Mouse (Mus musculus) hindbrain, embryonic 11.5 days (tissue): ENCODE results near the gene 1110002E22Rik. TPM values are rescaled to one million over a fixed set of nuclear protein-coding genes. Genes with fewer than 3 reads are reported as not detected.

Experiments used
- ATAC-seq: fragments of 200-750 bp; cut with Nextera tagmentation; 2 replicates; pipeline ENCODE4 v1.8.0; 2017; ENCODE audit warnings: mild to moderate bottlenecking, moderate TSS enrichment, moderate library complexity; ENCODE audit not compliant: low FRiP score
- DNase-seq: peaks from one replicate; pipeline ENCODE4 v3.0.0-alpha.2; 2015; ENCODE audit warnings: low spot score
- H3K27ac ChIP-seq: fragments of 300-500 bp; sonication (generic); 2 replicates; pipeline ENCODE4 v1.5.1; 2014; ENCODE audit warnings: mild to moderate bottlenecking, low read depth, low read length
- H3K27me3 ChIP-seq: fragments of 300-500 bp; sonication (generic); 2 replicates; pipeline ENCODE4 v1.6.1; 2014; ENCODE audit warnings: mild to moderate bottlenecking, low read length, moderate library complexity, mixed read lengths; ENCODE audit not compliant: control insufficient read depth, insufficient read depth
- H3K36me3 ChIP-seq: fragments of 300-500 bp; sonication (generic); 2 replicates; pipeline ENCODE4 v1.6.1; 2014; ENCODE audit warnings: mild to moderate bottlenecking, low read length, moderate library complexity, mixed read lengths; ENCODE audit not compliant: control insufficient read depth, insufficient read depth
- H3K4me1 ChIP-seq: fragments of 300-500 bp; sonication (generic); replicated peaks from 2 replicates; pipeline ENCODE4 v1.6.1; 2014; ENCODE audit warnings: low read length, mixed read lengths; ENCODE audit not compliant: control insufficient read depth, insufficient read depth
- H3K4me2 ChIP-seq: fragments of 300-500 bp; sonication (generic); replicated peaks from 2 replicates; pipeline ENCODE4 v1.6.1; 2014; ENCODE audit warnings: mild to moderate bottlenecking, low read depth, low read length
- H3K4me3 ChIP-seq: fragments of 300-500 bp; sonication (generic); 2 replicates; pipeline ENCODE4 v1.5.1; 2014; ENCODE audit warnings: low read depth, low read length
- H3K9ac ChIP-seq: fragments of 300-500 bp; sonication (generic); 2 replicates; pipeline ENCODE4 v1.6.1; 2014; ENCODE audit warnings: low read depth, low read length
- H3K9me3 ChIP-seq: fragments of 300-500 bp; sonication (generic); 2 replicates; pipeline ENCODE4 v1.6.1; 2016; ENCODE audit warnings: low read length; ENCODE audit not compliant: control insufficient read depth
- WGBS: fragments of 180-500 bp; shearing (Covaris S2); extraction: QIAGEN DNeasy Blood & Tissue Kit; methylation state at CpG from one replicate; pipeline ENCODE4 v1.1.7; 2014; 5-methylcytosine and 5-hydroxymethylcytosine counted together
- polyA plus RNA-seq: library from polyadenylated mRNA; unstranded; fragments of >200 nt; fragmentation: Nextera tagmentation; extraction: Ambion mirVana; gene quantifications from 2 replicates; pipeline ENCODE4 v1.2.1, GENCODE M21; 2014

Gene 1110002E22Rik
- polyA plus RNA-seq, 1 experiment from 2014 or later, result 0.20 TPM

- Histone ChIP-seq H3K4me3 (no peak overlapping the region), H3K36me3 (no peaks in the 10 kb centered on the region), H3K27ac (no peak overlapping the region), H3K4me1 (no peaks in the 10 kb centered on the region), H3K27me3 (no peaks in the 10 kb centered on the region), H3K9me3 (no peaks in the 10 kb centered on the region), H3K4me2 (no peak overlapping the region), H3K9ac (no peak overlapping the region)
- ATAC-seq (no peak), DNase-seq (no peak)
- 92% methylated on average over 6 of the region's 6 CpGs for whole genome bisulfite sequencing
Measured at GRCm38 (mm10) chr3:138129110-138129509, 64.3 kb downstream of the 1110002E22Rik start.

DNA sequence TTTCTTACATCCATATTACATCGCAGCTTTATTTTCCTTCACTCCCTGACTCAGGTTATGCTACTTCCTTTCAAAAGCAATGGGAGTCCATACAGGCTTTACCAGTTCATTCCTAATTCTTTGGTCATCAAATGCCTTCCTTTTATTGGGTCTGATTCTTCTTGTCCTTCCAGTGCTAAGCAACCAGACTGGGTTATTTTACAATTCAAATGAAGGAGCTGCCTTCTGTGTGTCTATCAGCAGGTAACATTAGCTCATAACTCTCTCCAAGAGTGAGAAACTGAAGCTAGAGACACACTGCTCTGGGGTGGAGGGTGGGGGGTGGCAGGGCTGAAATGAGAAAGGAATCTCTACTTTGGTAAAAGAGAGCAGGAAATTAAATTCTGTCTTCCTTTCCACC, 65.8 kb downstream of the 1110002E22Rik start:
- H3K9ac ChIP-seq, result no peak overlapping the region
- H3K4me3 ChIP-seq, result no peak overlapping the region
- ATAC-seq (peak; percentile 49; the same call in 1 of the 2 replicates), DNase-seq (no peak)
- no peaks in the 10 kb centered on the region for H3K9me3 ChIP-seq
- no peaks in the 10 kb centered on the region for H3K4me1 ChIP-seq
- H3K4me2 ChIP-seq, result no peak overlapping the region
- WGBS, result 56% methylated on average over 1 of the region's 1 CpGs
- H3K27me3 ChIP-seq, result no peaks in the 10 kb centered on the region
- no peak overlapping the region for H3K27ac ChIP-seq
- no peaks in the 10 kb centered on the region for H3K36me3 ChIP-seq

Other genes starting within 250 kb of the 1110002E22Rik start
- 2,789 and 2,825 TPM in 2 replicates for gene H2afz, start 200.6 kb upstream of the 1110002E22Rik start, polyA plus RNA-seq
- gene Dnajb14, start 197.4 kb upstream of the 1110002E22Rik start, polyA plus RNA-seq, result 9.2 and 10.4 TPM in 2 replicates
- 96.9 and 103 TPM in 2 replicates for gene Lamtor3, start 146.5 kb upstream of the 1110002E22Rik start, polyA plus RNA-seq
- 2.6 and 3.7 TPM in 2 replicates for gene Dapp1, start 83.5 kb upstream of the 1110002E22Rik start, polyA plus RNA-seq
- not detected in 2 replicates for gene Gm5105, start 2.3 kb downstream of the 1110002E22Rik start, polyA plus RNA-seq
- 12.4 and 17.0 TPM in 2 replicates for gene Trmt10a, start 78.4 kb downstream of the 1110002E22Rik start, polyA plus RNA-seq
- 10.2 and 13.4 TPM in 2 replicates for gene Mttp, start 79.9 kb downstream of the 1110002E22Rik start, polyA plus RNA-seq
- not detected in 2 replicates for gene 4930579F01Rik, start 128.8 kb downstream of the 1110002E22Rik start, polyA plus RNA-seq
- gene Adh7, start 152.7 kb downstream of the 1110002E22Rik start, polyA plus RNA-seq, result 0.08 and 0.22 TPM in 2 replicates
- 0.29 and 0.59 TPM in 2 replicates for gene Adh1, start 195.9 kb downstream of the 1110002E22Rik start, polyA plus RNA-seq
- not detected in 2 replicates for gene Adh6a, start 248.2 kb downstream of the 1110002E22Rik start, polyA plus RNA-seq